Mouse (Mus musculus): ENCODE data around the gene Rbfox1. TPM values are rescaled to one million over a fixed set of nuclear protein-coding genes. Genes with fewer than 3 reads are reported as not detected.

Gene Rbfox1
- polyA plus RNA-seq, 1 experiment from 2014 or later = 103 TPM

- Histone ChIP-seq H3K9me3 (no peaks in the 10 kb centered on the region), H3K4me1 (replicated peaks) (no peaks in the 10 kb centered on the region), H3K9ac (replicated peaks) (no peak overlapping the region), H3K27me3 (no peaks in the 10 kb centered on the region), H3K36me3 (no peaks in the 10 kb centered on the region), H3K27ac (no peak overlapping the region), H3K4me3 (replicated peaks) (no peak overlapping the region), H3K4me2 (replicated peaks) (no peak overlapping the region)
- no peak for ATAC-seq
- WGBS = 91% methylated on average over 1 of the region's 1 CpGs
Measured at GRCm38 (mm10) chr16:6062495-6062894, 177.3 kb downstream of the Rbfox1 start.

GRCm38 (mm10) chr16:6065481-6065880 lies 180.3 kb downstream of the Rbfox1 start:
- WGBS = 91% methylated on average over 4 of the region's 4 CpGs
- Histone ChIP-seq H3K9ac (replicated peaks) (no peak overlapping the region), H3K9me3 (no peaks in the 10 kb centered on the region), H3K27ac (no peak overlapping the region), H3K4me1 (replicated peaks) (no peaks in the 10 kb centered on the region), H3K4me2 (replicated peaks) (no peak overlapping the region), H3K4me3 (replicated peaks) (no peak overlapping the region), H3K27me3 (no peaks in the 10 kb centered on the region), H3K36me3 (no peaks in the 10 kb centered on the region)
- ATAC-seq = no peak

- H3K4me3 ChIP-seq (replicated peaks) = no peak overlapping the region
- no peak overlapping the region for H3K27ac ChIP-seq
- no peak overlapping the region for H3K9ac ChIP-seq (replicated peaks)
- no peaks in the 10 kb centered on the region for H3K36me3 ChIP-seq
- H3K4me2 ChIP-seq (replicated peaks) = no peak overlapping the region
- H3K9me3 ChIP-seq = no peaks in the 10 kb centered on the region
- 91% methylated on average over 10 of the region's 10 CpGs for WGBS
- H3K4me1 ChIP-seq (replicated peaks) = no peaks in the 10 kb centered on the region
- no peak for ATAC-seq
- H3K27me3 ChIP-seq = no peaks in the 10 kb centered on the region
Measured at GRCm38 (mm10) chr16:6075442-6076050, 190.4 kb downstream of the Rbfox1 start.

GRCm38 (mm10) chr16:6079017-6079416 lies 193.9 kb downstream of the Rbfox1 start:
- Histone ChIP-seq H3K9me3 (no peaks in the 10 kb centered on the region), H3K4me3 (replicated peaks) (no peak overlapping the region), H3K27me3 (no peaks in the 10 kb centered on the region), H3K36me3 (no peaks in the 10 kb centered on the region), H3K4me1 (replicated peaks) (no peaks in the 10 kb centered on the region), H3K9ac (replicated peaks) (no peak overlapping the region), H3K27ac (no peak overlapping the region), H3K4me2 (replicated peaks) (no peak overlapping the region)
- no peak for ATAC-seq
- 62% methylated on average over 4 of the region's 4 CpGs for WGBS

GRCm38 (mm10) chr16:6084701-6085365 lies 199.7 kb downstream of the Rbfox1 start:
- Histone ChIP-seq H3K27me3 (no peaks in the 10 kb centered on the region), H3K27ac (no peak overlapping the region), H3K9ac (replicated peaks) (no peak overlapping the region), H3K36me3 (no peaks in the 10 kb centered on the region), H3K4me2 (replicated peaks) (no peak overlapping the region), H3K4me3 (replicated peaks) (no peak overlapping the region), H3K9me3 (no peaks in the 10 kb centered on the region), H3K4me1 (replicated peaks) (0 out of 2 replicates have a peak, but pooled peaks cover 3% of the 10 kb centered on the region)
- ATAC-seq = no peak
- 83% methylated on average over 7 of the region's 7 CpGs for WGBS

GRCm38 (mm10) chr16:6086200-6086599 lies 201.0 kb downstream of the Rbfox1 start:
- H3K27ac ChIP-seq = no peak overlapping the region
- H3K27me3 ChIP-seq = no peaks in the 10 kb centered on the region
- WGBS = 53% methylated on average over 3 of the region's 3 CpGs
- 0 out of 2 replicates have a peak, but pooled peaks cover 3% of the 10 kb centered on the region for H3K4me1 ChIP-seq (replicated peaks)
- no peak for ATAC-seq
- no peak overlapping the region for H3K4me2 ChIP-seq (replicated peaks)
- H3K4me3 ChIP-seq (replicated peaks) = no peak overlapping the region
- no peaks in the 10 kb centered on the region for H3K9me3 ChIP-seq
- no peak overlapping the region for H3K9ac ChIP-seq (replicated peaks)
- H3K36me3 ChIP-seq = no peaks in the 10 kb centered on the region

GRCm38 (mm10) chr16:6091326-6092123 lies 206.4 kb downstream of the Rbfox1 start:
- no peaks in the 10 kb centered on the region for H3K36me3 ChIP-seq
- peaks cover 10% of the 10 kb centered on the region; the same call in 1 of the 2 replicates for H3K27me3 ChIP-seq
- 88% methylated on average over 3 of the region's 3 CpGs for WGBS
- no peak overlapping the region for H3K27ac ChIP-seq
- no peaks in the 10 kb centered on the region for H3K9me3 ChIP-seq
- no peak overlapping the region for H3K9ac ChIP-seq (replicated peaks)
- H3K4me2 ChIP-seq (replicated peaks) = no peak overlapping the region
- H3K4me3 ChIP-seq (replicated peaks) = no peak overlapping the region
- H3K4me1 ChIP-seq (replicated peaks) = no peaks in the 10 kb centered on the region
- ATAC-seq = no peak

- H3K4me1 ChIP-seq (replicated peaks) = peaks cover 15% of the 10 kb centered on the region
- no peak overlapping the region for H3K27ac ChIP-seq
- H3K27me3 ChIP-seq = peaks cover 12% of the 10 kb centered on the region; the same call in 1 of the 2 replicates
- H3K9ac ChIP-seq (replicated peaks) = no peak overlapping the region
- no peak overlapping the region for H3K4me3 ChIP-seq (replicated peaks)
- 82% methylated on average over 2 of the region's 2 CpGs for WGBS
- H3K36me3 ChIP-seq = no peaks in the 10 kb centered on the region
- no peak for ATAC-seq
- H3K4me2 ChIP-seq (replicated peaks) = no peak overlapping the region
- H3K9me3 ChIP-seq = no peaks in the 10 kb centered on the region
Measured at GRCm38 (mm10) chr16:6095604-6096372, 210.6 kb downstream of the Rbfox1 start.

- no peak overlapping the region for H3K4me2 ChIP-seq (replicated peaks)
- H3K4me1 ChIP-seq (replicated peaks) = peaks cover 15% of the 10 kb centered on the region
- H3K36me3 ChIP-seq = no peaks in the 10 kb centered on the region
- WGBS = 16% methylated on average over 7 of the region's 7 CpGs
- no peak overlapping the region for H3K4me3 ChIP-seq (replicated peaks)
- H3K9ac ChIP-seq (replicated peaks) = no peak overlapping the region
- H3K9me3 ChIP-seq = no peaks in the 10 kb centered on the region
- ATAC-seq = peak; percentile 53; the same call in 1 of the 2 replicates
- H3K27ac ChIP-seq = no peak overlapping the region
- peaks cover 12% of the 10 kb centered on the region; the same call in 1 of the 2 replicates for H3K27me3 ChIP-seq
Measured at GRCm38 (mm10) chr16:6097244-6098040, 212.3 kb downstream of the Rbfox1 start.

GRCm38 (mm10) chr16:6098116-6098515 lies 213.0 kb downstream of the Rbfox1 start:
- Histone ChIP-seq H3K4me2 (replicated peaks) (no peak overlapping the region), H3K4me1 (replicated peaks) (peaks cover 15% of the 10 kb centered on the region), H3K9ac (replicated peaks) (no peak overlapping the region), H3K36me3 (no peaks in the 10 kb centered on the region), H3K9me3 (no peaks in the 10 kb centered on the region), H3K4me3 (replicated peaks) (no peak overlapping the region), H3K27me3 (peaks cover 12% of the 10 kb centered on the region; the same call in 1 of the 2 replicates), H3K27ac (0 out of 2 replicates have a peak overlapping the region, but pooled peaks have one; percentile 44)
- no peak for ATAC-seq
- WGBS = 77% methylated on average over 3 of the region's 3 CpGs

GRCm38 (mm10) chr16:6099598-6099997 lies 214.4 kb downstream of the Rbfox1 start:
- Histone ChIP-seq H3K36me3 (no peaks in the 10 kb centered on the region), H3K27ac (no peak overlapping the region), H3K9me3 (no peaks in the 10 kb centered on the region), H3K4me3 (replicated peaks) (no peak overlapping the region), H3K4me1 (replicated peaks) (peaks cover 15% of the 10 kb centered on the region), H3K27me3 (peaks cover 12% of the 10 kb centered on the region; the same call in 1 of the 2 replicates), H3K4me2 (replicated peaks) (no peak overlapping the region), H3K9ac (replicated peaks) (no peak overlapping the region)
- no peak for ATAC-seq
- WGBS = 54% methylated on average over 2 of the region's 2 CpGs

Measured in midbrain, embryonic 13.5 days (tissue).